Mouse (Mus musculus) layer of hippocampus, postnatal 25 days (tissue): ENCODE measurements around the gene Kcmf1. TPM values are rescaled to one million over a fixed set of nuclear protein-coding genes. Genes with fewer than 3 reads are reported as not detected.

ENCODE experiments used
- DNase-seq, 2 experiments: peaks; one replicate each; pipeline ENCODE4 v3.0.0; 2022; ENCODE audit warnings: mixed read lengths in 2 of 2, low spot score in 1 of 2; ENCODE audit errors: extremely low spot score in 1 of 2
- total RNA-seq, 2 experiments: library from RNA; stranded (reverse); gene quantifications; 2 replicates each; pipeline ENCODE4 v1.2.3; 2021

The Kcmf1 gene
- total RNA-seq, 2 experiments from 2014 or later = 60.1 to 65.6 TPM

- DNase-seq = no peak
These were observed 107.1 kb downstream of the Kcmf1 start for GRCm38 (mm10) chr6:72792641-72793040.

Other genes with a start within 250 kb of the Kcmf1 start
- 1 to 10 TPM; 3.3 to 4.6 TPM for gene Tcf7l1, start 110.7 kb downstream of the Kcmf1 start, total RNA-seq
- gene Tmsb10, start 58.8 kb upstream of the Kcmf1 start, total RNA-seq = 100 to 1,000 TPM; 408 to 418 TPM